Mouse (Mus musculus): ENCODE measurements at regions not wholly inside any gene's neighbourhood (a gene's known extent, or its start where the extent isn't known, plus 50 kb on each side); places are given as distances from the start of the nearest gene placed in this dataset.

GRCm38 (mm10) chr2:74027404-74028104, 116.4 kb upstream of the Atp5g3 start:
- no peaks in the 10 kb centered on the region for H3K36me3 ChIP-seq (replicated peaks in 1 of 2; ENCODE audit: control insufficient read depth in 1 of 2, insufficient read depth in 1 of 2, low read length in 1 of 2)
- no peaks in the 10 kb centered on the region for H3K27me3 ChIP-seq (replicated peaks)
- H3K79me2 ChIP-seq (replicated peaks; ENCODE audit: control insufficient read depth, extremely low read depth, insufficient read depth, poor library complexity, severe bottlenecking) = no peaks in the 10 kb centered on the region
- dilution Hi-C loops (cut with MboI; ENCODE audit: extremely low pct_ligation_motif_present, extremely low pct_unique_long_range_greater_than_20kb, low sequenced_read_pairs) (no loop called here), in situ Hi-C loops (cut with MboI; ENCODE audit: low pct_ligation_motif_present, low pct_unique_long_range_greater_than_20kb, low sequenced_read_pairs) (no loop called here)
- no peaks in the 10 kb centered on the region for H3K9me3 ChIP-seq (replicated peaks; ENCODE audit: low read length)
- peaks cover 0 to 12% of the 10 kb centered on the region in 2 experiments; a peak in 2 of 4 replicates for H3K4me1 ChIP-seq (ENCODE audit: control insufficient read depth in 1 of 2, insufficient read depth in 2 of 2)
- H3K4me2 ChIP-seq (ENCODE audit: insufficient read depth, low read depth, poor library complexity, severe bottlenecking) = peak overlapping the region; percentile 4; the same call in 1 of the 2 replicates
- peak; percentile 14 for DNase-seq (ENCODE audit: extremely low read depth)
- H3K4me3 ChIP-seq (replicated peaks in 1 of 3; ENCODE audit: low read depth in 2 of 3, low read length in 2 of 3, poor library complexity in 1 of 3) = no peak overlapping the region
- H3K27ac ChIP-seq (ENCODE audit: insufficient read depth, low read depth) = no peak overlapping the region
- H3K9ac ChIP-seq (ENCODE audit: insufficient read depth, low read depth) = no peak overlapping the region
- TF ChIP-seq RAD21 (IDR thresholded peaks at IDR 0.05; ENCODE audit: low read depth, low read length) (peak; percentile 62), ZMIZ1 (IDR thresholded peaks at IDR 0.05; ENCODE audit: low read depth, low read length) (no peak), POLR2AphosphoS2 (IDR thresholded peaks at IDR 0.05; ENCODE audit: low read depth, low read length) (no peak), CTCF (conservative IDR thresholded peaks at IDR 0.05 in 1 of 2, IDR thresholded peaks at IDR 0.05 in 1 of 2; ENCODE audit: low read depth in 2 of 2, low read length in 2 of 2) (peak in 1 of 2 experiments; percentile 73; a peak in 2 of 4 replicates), CHD2 (IDR thresholded peaks at IDR 0.05; ENCODE audit: low read length) (no peak), UBTF (IDR thresholded peaks at IDR 0.05; ENCODE audit: low read depth, low read length) (no peak), ELF1 (IDR thresholded peaks at IDR 0.05; ENCODE audit: low read depth, low read length) (no peak), SMC3 (IDR thresholded peaks at IDR 0.05; ENCODE audit: low read depth, low read length) (peak; percentile 45), KAT2A (IDR thresholded peaks at IDR 0.05; ENCODE audit: insufficient replicate concordance, low read length) (no peak)

- in situ Hi-C loops (cut with MboI; ENCODE audit: low pct_ligation_motif_present, low pct_unique_long_range_greater_than_20kb, low sequenced_read_pairs) = no loop called here
- no peaks in the 10 kb centered on the region for H3K36me3 ChIP-seq (replicated peaks in 1 of 2; ENCODE audit: control insufficient read depth in 1 of 2, insufficient read depth in 1 of 2, low read length in 1 of 2)
- no peaks in the 10 kb centered on the region for H3K4me1 ChIP-seq (ENCODE audit: control insufficient read depth in 1 of 2, insufficient read depth in 2 of 2)
- H3K9ac ChIP-seq (ENCODE audit: insufficient read depth, low read depth) = no peak overlapping the region
- dilution Hi-C loops (cut with MboI; ENCODE audit: extremely low pct_ligation_motif_present, extremely low pct_unique_long_range_greater_than_20kb, low sequenced_read_pairs) = no loop called here
- peaks cover 8% of the 10 kb centered on the region for H3K9me3 ChIP-seq (replicated peaks; ENCODE audit: low read length)
- no peaks in the 10 kb centered on the region for H3K79me2 ChIP-seq (replicated peaks; ENCODE audit: control insufficient read depth, extremely low read depth, insufficient read depth, poor library complexity, severe bottlenecking)
- H3K27ac ChIP-seq (ENCODE audit: insufficient read depth, low read depth) = no peak overlapping the region
- DNase-seq (ENCODE audit: extremely low read depth) = no peak
- TF ChIP-seq ELF1 (IDR thresholded peaks at IDR 0.05; ENCODE audit: low read depth, low read length) (no peak), ZKSCAN1 (IDR thresholded peaks at IDR 0.05; ENCODE audit: borderline replicate concordance, low read depth, low read length) (no peak), SIN3A (IDR thresholded peaks at IDR 0.05; ENCODE audit: low read length) (no peak), BHLHE40 (IDR thresholded peaks at IDR 0.05; ENCODE audit: low read depth, low read length) (no peak), RAD21 (IDR thresholded peaks at IDR 0.05; ENCODE audit: low read depth, low read length) (no peak), EP300 (IDR thresholded peaks at IDR 0.05; ENCODE audit: low read length) (no peak), TCF12 (IDR thresholded peaks at IDR 0.05; ENCODE audit: low read depth, low read length) (no peak), MXI1 (IDR thresholded peaks at IDR 0.05; ENCODE audit: low read depth, low read length) (no peak), CHD2 (IDR thresholded peaks at IDR 0.05; ENCODE audit: low read length) (no peak), HCFC1 (IDR thresholded peaks at IDR 0.05; ENCODE audit: low read depth, low read length) (no peak), NRF1 (IDR thresholded peaks at IDR 0.05; ENCODE audit: low read depth, low read length) (no peak), TBP (conservative IDR thresholded peaks at IDR 0.05; ENCODE audit: low read depth, low read length) (no peak), CHD1 (IDR thresholded peaks at IDR 0.05; ENCODE audit: low read depth, low read length) (no peak), MAZ (IDR thresholded peaks at IDR 0.05; ENCODE audit: low read depth, low read length) (no peak), NELFE (IDR thresholded peaks at IDR 0.05; ENCODE audit: low read depth, low read length) (no peak), PAX5 (IDR thresholded peaks at IDR 0.05; ENCODE audit: low read length) (no peak), MYC (IDR thresholded peaks at IDR 0.05; ENCODE audit: low read depth, low read length) (no peak)
- peaks cover 2% of the 10 kb centered on the region for H3K27me3 ChIP-seq (replicated peaks)
- no peak overlapping the region for H3K4me3 ChIP-seq (replicated peaks in 1 of 3; ENCODE audit: low read depth in 2 of 3, low read length in 2 of 3, poor library complexity in 1 of 3)
- H3K4me2 ChIP-seq (ENCODE audit: insufficient read depth, low read depth, poor library complexity, severe bottlenecking) = no peak overlapping the region
Measured at GRCm38 (mm10) chr2:74015146-74015545, 104.0 kb upstream of the Atp5g3 start.
